Mouse (Mus musculus) sigmoid colon, adult 10 weeks (tissue): Measurements from ENCODE around the gene Apod. TPM values are rescaled to one million over a fixed set of nuclear protein-coding genes. Genes with fewer than 3 reads are reported as not detected.

Experiments
- polyA plus RNA-seq: library from polyadenylated mRNA; stranded (reverse); fragments of 350-450 nt; fragmentation: Illumina TruSeq; extraction: RNeasy Lipid Tissue Mini Kit (QIAGEN cat#74804); gene quantifications from one replicate; pipeline ENCODE4 v1.2.3, GENCODE M21; 2014; ENCODE audit warnings: low read depth, low replicate concordance

Gene Apod
- 4.9 TPM for polyA plus RNA-seq

GRCm38 (mm10) chr16:31314497-31315233 lies at the start of gene Apod:
Apod (minus strand) TSS chr16:31314808.

GRCm38 (mm10) chr16:31274674-31275460 lies 39.7 kb downstream of the Apod start, which contains the start of gene Ppp1r2:
Ppp1r2 (minus strand) TSS chr16:31275277.

Other genes starting within 250 kb of the Apod start
- gene Xxylt1, start 233.4 kb downstream of the Apod start, polyA plus RNA-seq, result 11.6 TPM
- 150 TPM for gene Acap2, start 113.6 kb downstream of the Apod start, polyA plus RNA-seq
- 249 TPM for gene Ppp1r2, start 39.5 kb downstream of the Apod start, polyA plus RNA-seq
- 23.9 TPM for gene Bdh1, start 107.5 kb upstream of the Apod start, polyA plus RNA-seq